Mouse (Mus musculus) liver, adult 2 months (tissue): ENCODE measurements around the gene Eif4ebp2.

Source experiments
- CTCF ChIP-seq: fragments of 200-500 bp; IDR thresholded peaks from 2 replicates; pipeline ENCODE4 v1.5.1; 2011; ENCODE audit warnings: low read depth, low read length, control low read depth
- POLR2A ChIP-seq: fragments of 200-500 bp; IDR thresholded peaks from 2 replicates; pipeline ENCODE4 v1.6.1; 2011; ENCODE audit warnings: low read length, control low read depth; ENCODE audit not compliant: insufficient read depth; ENCODE audit errors: extremely low read depth

DNA sequence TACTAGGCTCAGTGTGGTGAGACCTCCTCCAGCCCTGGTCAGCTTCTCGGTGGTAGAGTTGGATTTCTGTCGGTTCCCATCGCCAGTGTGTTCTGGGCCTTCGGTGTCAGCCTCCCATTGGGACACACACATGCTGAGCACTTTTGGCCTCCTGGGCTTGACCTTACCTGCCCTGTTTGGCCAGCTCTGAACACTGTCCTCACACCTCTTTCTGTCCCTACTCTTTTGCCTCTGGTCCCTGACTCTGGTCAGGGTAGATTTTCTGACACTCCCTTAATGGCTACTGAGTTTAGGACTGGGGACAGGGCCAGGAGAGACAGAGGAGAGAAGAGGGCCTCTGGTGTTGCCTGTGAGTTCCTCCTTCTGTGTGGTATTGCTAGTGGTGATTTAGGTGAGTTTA, 27.5 kb upstream of the Eif4ebp2 start:
- TF ChIP-seq POLR2A (no peak), CTCF (no peak)
